Mouse (Mus musculus) left cerebral cortex, adult 8-10 months (tissue): ENCODE data around the gene Arhgdib. TPM values are rescaled to one million over a fixed set of nuclear protein-coding genes. Genes with fewer than 3 reads are reported as not detected.
"Not testable (repeated sequence)": the region's sequence is repeated elsewhere in the genome, so short reads cannot be mapped to it uniquely, and the experiment has no call there.

Experiments used
- DNase-seq, 2 experiments: peaks; one replicate each; pipeline ENCODE4 v3.0.0; 2022; ENCODE audit warnings: low spot score in 2 of 2
- total RNA-seq, 4 experiments: library from RNA; stranded (reverse); gene quantifications; 2 replicates each; pipeline ENCODE4 v1.2.4; 2022

Gene Arhgdib
- total RNA-seq, 4 experiments from 2014 or later: 16.0 to 24.1 (median 19.6) TPM

GRCm38 (mm10) chr6:136889554-136889953 is 52.1 kb downstream of the Arhgdib start:
- no peak for DNase-seq

GRCm38 (mm10) chr6:136889067-136889466 is 52.6 kb downstream of the Arhgdib start:
- DNase-seq: no peak

GRCm38 (mm10) chr6:136887854-136888253 is 53.8 kb downstream of the Arhgdib start:
- DNase-seq: no peak

GRCm38 (mm10) chr6:136884766-136885165 is 56.9 kb downstream of the Arhgdib start:
- DNase-seq: not testable (repeated sequence)

- DNase-seq: no peak
These were observed 57.7 kb downstream of the Arhgdib start for GRCm38 (mm10) chr6:136883961-136884360.

DNA sequence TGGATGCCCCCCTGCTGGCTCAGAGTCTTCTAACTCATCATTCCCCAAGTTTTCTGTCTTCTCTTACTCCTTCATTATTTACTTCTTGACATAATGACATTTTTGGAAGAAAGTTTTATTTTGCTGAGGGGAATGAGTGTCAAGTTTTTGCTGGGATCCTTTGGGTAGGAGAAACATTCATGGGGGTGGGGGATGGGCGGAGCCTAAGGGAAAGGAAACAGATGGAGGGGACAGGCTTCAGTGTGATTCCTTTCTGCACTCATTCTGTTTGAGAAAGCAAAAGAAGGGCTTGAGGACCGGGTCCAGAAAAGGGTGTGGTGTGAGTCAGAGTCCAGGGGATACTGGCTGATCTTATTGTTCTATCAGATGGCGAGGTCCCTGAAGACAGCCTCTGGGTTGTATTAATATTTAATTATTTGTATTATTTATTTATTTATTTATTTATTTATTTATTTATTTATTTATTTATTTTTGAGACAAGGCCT is 58.2 kb downstream of the Arhgdib start:
- DNase-seq: no peak

DNA sequence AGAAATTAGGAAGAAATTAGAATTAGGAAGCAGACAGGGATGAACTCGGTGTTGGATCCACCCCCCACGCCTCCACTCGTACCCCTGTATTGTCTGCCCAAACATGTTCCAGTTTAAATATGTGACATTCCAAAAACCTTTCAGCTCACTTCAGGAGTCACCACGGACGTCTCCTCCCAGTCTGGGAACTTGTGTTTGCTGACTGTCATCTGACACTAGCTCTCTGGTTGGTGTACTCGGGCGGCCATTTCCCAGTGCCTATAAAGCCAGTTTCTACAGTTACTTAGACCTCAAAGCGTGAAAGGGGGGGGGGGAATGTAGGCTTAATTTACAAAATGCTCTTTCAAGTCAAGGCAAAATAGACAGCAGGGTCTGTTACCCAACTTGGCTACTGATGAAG is 60.0 kb downstream of the Arhgdib start:
- no peak for DNase-seq

DNA sequence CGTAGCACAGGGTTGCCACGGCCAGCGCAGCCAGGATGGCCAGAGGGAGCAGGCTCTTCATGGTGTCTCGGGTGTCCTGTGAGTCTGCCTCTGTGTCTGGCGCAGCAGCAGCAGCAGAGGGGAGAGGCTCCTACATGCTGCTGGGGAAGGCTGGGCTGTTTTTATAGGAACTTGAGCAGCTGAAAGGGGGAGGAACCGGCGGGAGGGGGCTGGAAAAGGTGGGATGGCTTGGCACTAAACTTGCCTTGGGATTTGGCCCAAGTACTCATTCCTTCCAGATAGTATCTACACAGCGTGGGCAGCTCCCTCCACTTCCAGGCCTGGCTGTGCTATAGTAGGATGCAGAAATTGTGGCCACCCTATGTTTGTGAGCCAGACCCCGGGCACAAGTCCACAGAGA is 66.0 kb downstream of the Arhgdib start, which contains the start of gene Mgp:
Gene Mgp (minus strand): TSS at position 154 of the 400 bp plus-strand sequence.
- peak; percentile 18 to 61 for DNase-seq

GRCm38 (mm10) chr6:136874599-136874998 is 67.1 kb downstream of the Arhgdib start:
- DNase-seq: no peak

Other genes starting within 250 kb of the Arhgdib start
- gene Gucy2c, start 160.1 kb downstream of the Arhgdib start, total RNA-seq: under 1 TPM; 0.21 to 0.52 (median 0.37) TPM
- gene Hist4h4, start 137.5 kb downstream of the Arhgdib start, total RNA-seq: 10 to 100 TPM in 3 of 4 experiments, 1 to 10 TPM in 1; 9.0 to 13.2 (median 12.5) TPM
- gene H2afj, start 133.7 kb downstream of the Arhgdib start, total RNA-seq: 10 to 100 TPM; 35.3 to 52.5 (median 39.1) TPM
- gene BC049715, start 114.3 kb downstream of the Arhgdib start, total RNA-seq: 1 to 10 TPM; 2.1 to 5.4 (median 3.7) TPM
- 100 to 1,000 TPM; 110 to 121 (median 116) TPM for gene Wbp11, start 113.7 kb downstream of the Arhgdib start, total RNA-seq
- gene Smco3, start 106.4 kb downstream of the Arhgdib start, total RNA-seq: 1 to 10 TPM; 5.2 to 8.0 (median 7.4) TPM
- not detected for gene Art4, start 84.2 kb downstream of the Arhgdib start, total RNA-seq
- gene Mgp, start 66.1 kb downstream of the Arhgdib start, total RNA-seq: 10 to 100 TPM; 34.0 to 50.1 (median 47.6) TPM
- not detected for gene Erp27, start 19.7 kb downstream of the Arhgdib start, total RNA-seq
- 1 to 10 TPM in 2 of 4 experiments, under 1 TPM in 2; 0.44 to 3.0 (median 1.1) TPM for gene Pde6h, start 18.1 kb downstream of the Arhgdib start, total RNA-seq
- 10 to 100 TPM; 13.6 to 17.9 (median 15.1) TPM for gene Rerg, start 228.6 kb upstream of the Arhgdib start, total RNA-seq